Mouse (Mus musculus): ENCODE data around the gene Anapc11.

- TF ChIP-seq CTCF (IDR thresholded peaks at IDR 0.05; ENCODE audit: low read depth, low read length) (no peak; the same call in 1 of the 2 replicates), POLR2A (IDR thresholded peaks at IDR 0.05; ENCODE audit: borderline replicate concordance, low read depth, low read length) (no peak)
Observed at GRCm38 (mm10) chr11:120623961-120624679, 25.9 kb downstream of the Anapc11 start.
